Mouse (Mus musculus) spleen, adult 12 weeks (tissue): ENCODE results near the gene Grm4.
"Not testable (repeated sequence)": the region's sequence is repeated elsewhere in the genome, so short reads cannot be mapped to it uniquely, and the experiment has no call there.

Experiments
- DNase-seq: peaks from one replicate; pipeline ENCODE4 v3.0.0; 2022; ENCODE audit warnings: low spot score

Gene Grm4

GRCm38 (mm10) chr17:27392918-27393317 lies 128.3 kb downstream of the Grm4 start:
- no peak for DNase-seq

- no peak for DNase-seq
Measured at GRCm38 (mm10) chr17:27390019-27390418, 131.2 kb downstream of the Grm4 start.

GRCm38 (mm10) chr17:27389221-27390000 lies 131.8 kb downstream of the Grm4 start:
- DNase-seq = no peak

GRCm38 (mm10) chr17:27386438-27386837 lies 134.8 kb downstream of the Grm4 start:
- DNase-seq = no peak

- no peak for DNase-seq
Measured at GRCm38 (mm10) chr17:27385513-27386261, 135.5 kb downstream of the Grm4 start.

- DNase-seq = no peak
Measured at GRCm38 (mm10) chr17:27382916-27383315, 138.3 kb downstream of the Grm4 start.

GRCm38 (mm10) chr17:27380911-27381459 lies 140.2 kb downstream of the Grm4 start:
- not testable (repeated sequence) for DNase-seq

- no peak for DNase-seq
Measured at GRCm38 (mm10) chr17:27378977-27379376, 142.2 kb downstream of the Grm4 start.

- no peak for DNase-seq
Measured at GRCm38 (mm10) chr17:27377151-27377550, 144.1 kb downstream of the Grm4 start.

- DNase-seq = no peak
Measured at GRCm38 (mm10) chr17:27375551-27375950, 145.7 kb downstream of the Grm4 start.
